Mouse (Mus musculus) heart, embryonic 16.5 days (tissue): Measurements from ENCODE around the gene Abca3. TPM values are rescaled to one million over a fixed set of nuclear protein-coding genes. Genes with fewer than 3 reads are reported as not detected.

Experiments
- ATAC-seq: fragments of 200-750 bp; cut with Nextera tagmentation; replicated peaks from 2 replicates; pipeline ENCODE4 v1.8.0; 2017; ENCODE audit warnings: moderate number of reproducible peaks; ENCODE audit not compliant: insufficient read depth, low FRiP score; ENCODE audit errors: extremely low read depth
- H3K27ac ChIP-seq: fragments of 300-500 bp; sonication (generic); 2 replicates; pipeline ENCODE4 v1.5.1; 2014; ENCODE audit warnings: mild to moderate bottlenecking, low read length, control low read depth, moderate library complexity
- H3K27me3 ChIP-seq: fragments of 300-500 bp; sonication (generic); 2 replicates; pipeline ENCODE4 v1.6.1; 2014; ENCODE audit warnings: low read length, mixed read lengths; ENCODE audit not compliant: control insufficient read depth, insufficient read depth
- H3K36me3 ChIP-seq: fragments of 300-500 bp; sonication (generic); 2 replicates; pipeline ENCODE4 v1.6.1; 2014; ENCODE audit not compliant: control insufficient read depth, insufficient read depth
- H3K4me1 ChIP-seq: fragments of 300-500 bp; sonication (generic); 2 replicates; pipeline ENCODE4 v1.6.1; 2014; ENCODE audit warnings: low read length, mixed read lengths; ENCODE audit not compliant: control insufficient read depth, insufficient read depth
- H3K4me2 ChIP-seq: fragments of 300-500 bp; sonication (generic); 2 replicates; pipeline ENCODE4 v1.6.1; 2014; ENCODE audit warnings: low read depth, mild to moderate bottlenecking, control low read depth, low read length
- H3K4me3 ChIP-seq: fragments of 300-500 bp; sonication (generic); 2 replicates; pipeline ENCODE4 v1.5.1; 2014; ENCODE audit warnings: mild to moderate bottlenecking, control low read depth, low read length
- H3K9ac ChIP-seq: fragments of 300-500 bp; sonication (generic); 2 replicates; pipeline ENCODE4 v1.6.1; 2014; ENCODE audit warnings: low read length, control low read depth
- H3K9me3 ChIP-seq: fragments of 300-500 bp; sonication (generic); replicated peaks from 2 replicates; pipeline ENCODE4 v1.6.1; 2016; ENCODE audit warnings: low read length; ENCODE audit not compliant: control insufficient read depth
- WGBS: fragments of 180-500 bp; shearing (Covaris S2); extraction: QIAGEN DNeasy Blood & Tissue Kit; methylation state at CpG from one replicate; pipeline ENCODE4 v1.1.7; 2014; 5-methylcytosine and 5-hydroxymethylcytosine counted together
- polyA plus RNA-seq: library from polyadenylated mRNA; unstranded; fragments of >200 nt; fragmentation: Nextera tagmentation; extraction: Ambion mirVana; gene quantifications from 2 replicates; pipeline ENCODE4 v1.2.1, GENCODE M21; 2015

Gene Abca3
- 6.8 and 9.8 TPM in 2 replicates for polyA plus RNA-seq

DNA sequence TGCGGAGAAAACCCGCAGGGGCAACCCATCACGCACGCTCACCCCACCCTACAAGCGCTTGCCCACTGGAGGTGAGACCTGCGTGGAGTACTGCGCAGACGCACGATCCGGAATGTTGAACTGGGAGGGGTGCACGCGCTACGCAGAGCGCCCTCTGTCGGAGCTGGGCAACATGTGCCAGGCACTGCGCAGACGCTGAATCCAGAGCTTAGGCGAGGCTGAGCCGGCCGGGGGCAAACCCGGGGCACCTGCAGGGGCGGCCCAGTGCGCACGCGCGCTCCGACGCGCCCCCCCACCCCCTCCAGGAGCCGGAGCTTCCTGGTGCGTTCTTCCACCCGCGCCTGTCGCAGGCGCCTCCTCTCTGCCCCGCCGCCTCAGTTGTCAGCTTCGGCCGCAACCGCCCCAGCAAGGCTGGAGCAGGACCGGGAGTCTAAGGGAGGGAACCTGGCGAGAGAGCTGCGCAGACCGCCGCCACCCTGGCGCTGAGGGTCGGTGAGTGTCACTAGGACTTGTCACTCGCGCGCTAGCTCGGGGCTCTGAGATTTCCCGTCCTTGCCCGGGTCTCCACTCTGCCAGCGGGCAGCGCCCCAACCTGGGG lies at the start of gene Abca3:
Gene Abca3, plus strand, starts transcription at position 191 of the 598 bp plus-strand sequence.
- Histone ChIP-seq H3K36me3 (no peaks in the 10 kb centered on the region), H3K4me1 (peaks cover 5% of the 10 kb centered on the region), H3K27ac (peak within 1 kb of the TSS; percentile 61), H3K9me3 (no peaks in the 10 kb centered on the region), H3K27me3 (peaks cover 8% of the 10 kb centered on the region), H3K4me2 (peak within 1 kb of the TSS; percentile 97), H3K4me3 (peak within 1 kb of the TSS; percentile 87), H3K9ac (peak within 1 kb of the TSS; percentile 93)
- peak; percentile 97 for ATAC-seq
- under 1% methylated on average over 55 of the region's 55 CpGs for WGBS

GRCm38 (mm10) chr17:24307500-24307899 lies 44.2 kb upstream of the Abca3 start:
- Histone ChIP-seq H3K4me3 (no peak overlapping the region), H3K36me3 (no peaks in the 10 kb centered on the region), H3K27me3 (no peaks in the 10 kb centered on the region), H3K9ac (no peak overlapping the region), H3K4me2 (no peak overlapping the region), H3K4me1 (no peaks in the 10 kb centered on the region), H3K9me3 (no peaks in the 10 kb centered on the region), H3K27ac (no peak overlapping the region)
- 39% methylated on average over 4 of the region's 4 CpGs for WGBS
- no peak for ATAC-seq

DNA sequence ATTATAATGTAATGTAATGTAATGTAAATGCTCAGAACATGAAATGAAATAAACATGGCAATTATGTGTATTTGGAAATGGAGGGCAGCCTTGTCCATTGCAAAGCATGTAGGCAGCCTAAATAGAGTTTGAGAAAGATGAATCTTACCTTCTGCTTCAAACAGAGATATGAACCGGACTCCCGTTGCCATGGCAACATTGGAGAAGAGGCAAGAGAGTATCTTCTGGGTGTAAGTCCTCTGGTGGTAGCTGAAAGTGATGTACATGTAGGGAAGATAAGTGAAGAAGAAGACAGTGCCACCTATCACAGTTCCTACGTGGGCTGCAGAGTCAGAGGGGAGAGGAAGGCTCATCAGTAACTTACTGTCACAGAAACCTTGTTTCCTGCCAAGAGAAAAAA lies 30.9 kb upstream of the Abca3 start:
- ATAC-seq: no peak
- no peaks in the 10 kb centered on the region for H3K27me3 ChIP-seq
- H3K27ac ChIP-seq: no peak overlapping the region
- H3K9me3 ChIP-seq: peaks cover 4% of the 10 kb centered on the region
- H3K9ac ChIP-seq: no peak overlapping the region
- WGBS: 82% methylated on average over 3 of the region's 3 CpGs
- H3K4me3 ChIP-seq: no peak overlapping the region
- no peaks in the 10 kb centered on the region for H3K36me3 ChIP-seq
- H3K4me2 ChIP-seq: no peak overlapping the region
- H3K4me1 ChIP-seq: no peaks in the 10 kb centered on the region

GRCm38 (mm10) chr17:24325051-24325450 lies 26.7 kb upstream of the Abca3 start:
- no peaks in the 10 kb centered on the region for H3K27me3 ChIP-seq
- H3K27ac ChIP-seq: no peak overlapping the region
- H3K9ac ChIP-seq: no peak overlapping the region
- H3K4me3 ChIP-seq: no peak overlapping the region
- WGBS: 78% methylated on average over 10 of the region's 10 CpGs
- no peaks in the 10 kb centered on the region for H3K4me1 ChIP-seq
- H3K36me3 ChIP-seq: no peaks in the 10 kb centered on the region
- ATAC-seq: no peak
- H3K4me2 ChIP-seq: no peak overlapping the region
- H3K9me3 ChIP-seq: peaks cover 4% of the 10 kb centered on the region

GRCm38 (mm10) chr17:24327656-24328055 lies 24.1 kb upstream of the Abca3 start:
- H3K9ac ChIP-seq: no peak overlapping the region
- WGBS: 71% methylated on average over 7 of the region's 7 CpGs

DNA sequence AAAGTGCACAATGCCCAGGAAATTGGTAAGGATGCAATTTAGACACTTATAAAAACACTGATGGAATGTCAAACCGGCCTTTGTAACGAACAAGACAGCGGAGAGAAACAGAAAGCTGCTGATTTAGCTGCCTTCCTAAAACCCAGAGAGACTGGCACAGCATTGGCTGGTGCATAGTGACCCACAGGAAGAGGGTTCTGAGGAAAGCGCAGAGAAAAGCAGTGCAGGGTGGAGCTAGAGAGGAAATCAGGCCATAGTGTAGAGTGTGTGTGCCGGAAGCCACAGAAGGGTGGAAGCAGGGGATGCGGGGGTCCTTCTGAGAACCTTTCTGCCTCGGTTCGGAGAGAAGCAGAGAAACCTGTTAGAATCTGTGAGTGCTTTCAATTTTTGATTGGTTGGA lies 7.1 kb upstream of the Abca3 start:
- no peak overlapping the region for H3K4me2 ChIP-seq
- no peaks in the 10 kb centered on the region for H3K9me3 ChIP-seq
- WGBS: 79% methylated on average over 8 of the region's 8 CpGs
- H3K27me3 ChIP-seq: no peaks in the 10 kb centered on the region
- ATAC-seq: no peak
- no peak overlapping the region for H3K27ac ChIP-seq
- H3K4me3 ChIP-seq: no peak overlapping the region
- H3K4me1 ChIP-seq: no peaks in the 10 kb centered on the region
- H3K36me3 ChIP-seq: no peaks in the 10 kb centered on the region
- no peak overlapping the region for H3K9ac ChIP-seq

More at GRCm38 (mm10) chr17:24327656-24328055, 24.1 kb upstream of the Abca3 start:
- H3K27me3 ChIP-seq: no peaks in the 10 kb centered on the region
- H3K4me2 ChIP-seq: no peak overlapping the region
- no peaks in the 10 kb centered on the region for H3K4me1 ChIP-seq
- no peak for ATAC-seq
- H3K27ac ChIP-seq: no peak overlapping the region
- no peak overlapping the region for H3K4me3 ChIP-seq
- no peaks in the 10 kb centered on the region for H3K9me3 ChIP-seq
- H3K36me3 ChIP-seq: no peaks in the 10 kb centered on the region

DNA sequence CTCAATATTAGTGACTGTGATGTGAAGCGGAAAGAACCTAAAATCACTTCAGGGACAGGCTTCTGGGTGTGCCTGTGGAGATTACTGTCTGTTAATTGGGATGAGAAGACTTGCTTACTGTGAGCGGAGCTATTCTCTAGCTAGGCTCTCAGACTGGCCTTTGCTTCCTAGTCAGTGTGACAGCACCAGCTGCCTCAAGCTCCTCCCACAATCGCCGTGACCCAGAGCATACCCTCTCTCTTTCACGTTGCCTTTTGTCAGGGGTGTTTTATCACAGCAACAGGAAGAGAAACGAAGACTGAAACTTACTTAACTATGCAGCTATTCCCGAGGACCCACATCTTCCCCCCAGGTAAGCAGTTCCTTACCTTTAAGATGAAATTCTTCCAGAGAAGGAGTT lies 4.9 kb upstream of the Abca3 start:
- no peak overlapping the region for H3K4me2 ChIP-seq
- H3K36me3 ChIP-seq: no peaks in the 10 kb centered on the region
- H3K27ac ChIP-seq: no peak overlapping the region
- no peak overlapping the region for H3K9ac ChIP-seq
- H3K27me3 ChIP-seq: peaks cover 8% of the 10 kb centered on the region
- WGBS: 48% methylated on average over 7 of the region's 7 CpGs
- H3K4me1 ChIP-seq: no peaks in the 10 kb centered on the region; the same call in 1 of the 2 replicates
- H3K9me3 ChIP-seq: no peaks in the 10 kb centered on the region
- ATAC-seq: no peak
- no peak overlapping the region for H3K4me3 ChIP-seq

DNA sequence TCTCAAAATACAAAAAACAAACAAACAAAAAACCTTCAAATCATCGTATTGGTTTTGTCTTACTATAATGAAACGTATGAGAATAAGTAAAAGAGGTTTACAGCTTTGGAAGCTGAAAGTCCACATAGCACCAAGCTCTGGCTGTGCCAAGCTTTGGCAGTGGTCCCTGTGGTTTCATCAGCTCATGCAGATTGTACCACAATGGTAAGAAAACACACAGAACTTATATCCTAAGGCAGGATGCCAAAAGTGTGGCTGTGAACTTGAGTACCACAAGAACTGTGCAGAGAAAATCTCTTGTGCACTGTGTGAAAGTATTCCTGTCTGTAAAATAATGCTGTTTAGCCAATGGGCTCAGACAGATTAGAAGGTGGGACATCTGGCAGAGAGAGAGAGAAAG lies 2.6 kb upstream of the Abca3 start:
- Histone ChIP-seq H3K36me3 (no peaks in the 10 kb centered on the region), H3K27me3 (peaks cover 8% of the 10 kb centered on the region), H3K4me1 (peaks cover 5% of the 10 kb centered on the region), H3K4me3 (no peak overlapping the region), H3K9ac (no peak overlapping the region), H3K9me3 (no peaks in the 10 kb centered on the region), H3K27ac (no peak overlapping the region), H3K4me2 (no peak overlapping the region)
- WGBS: 70% methylated on average over 2 of the region's 2 CpGs
- no peak for ATAC-seq

DNA sequence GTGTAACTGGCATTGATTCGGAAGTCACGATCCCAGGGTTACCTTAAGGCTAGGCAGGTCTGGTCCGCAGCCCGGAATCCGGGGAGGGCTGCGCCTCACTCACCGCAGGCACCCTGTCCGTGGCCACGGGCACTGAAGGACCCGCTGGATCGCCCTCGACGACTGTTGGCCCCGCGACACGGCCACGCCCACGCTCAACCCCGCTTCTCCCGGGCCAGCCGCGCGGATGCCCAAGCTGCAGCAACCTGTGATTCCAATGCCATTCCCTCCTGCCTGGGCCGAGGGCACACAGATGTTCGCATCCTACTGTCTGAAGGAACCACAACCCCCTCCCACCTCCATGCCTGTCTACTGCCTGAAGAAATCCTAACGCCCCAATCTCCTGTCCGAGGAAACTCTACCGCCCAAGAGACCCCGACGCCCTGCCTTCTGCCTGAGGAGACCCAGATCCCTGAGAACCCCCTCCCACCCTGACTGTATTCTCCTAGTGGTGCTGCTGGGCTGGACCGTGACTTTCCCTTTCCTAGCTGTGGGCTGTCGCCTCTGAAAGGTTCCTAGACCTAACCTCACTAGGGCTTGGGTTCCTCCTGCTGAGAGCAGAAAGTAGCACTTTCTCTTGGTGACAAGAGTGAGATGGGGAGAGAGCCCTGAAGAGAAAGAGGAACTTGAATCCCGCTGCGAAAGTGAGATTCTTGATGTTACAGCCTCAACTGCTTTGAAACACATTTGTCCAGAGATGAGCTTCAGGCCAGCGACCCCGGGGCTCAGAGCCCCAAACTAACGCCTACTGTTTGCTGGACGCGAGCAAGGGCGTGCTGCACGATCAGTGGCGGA lies 607 bp upstream of the Abca3 start, which contains the start of gene Abca17:
Gene Abca17, minus strand, starts transcription at position 143 of the 834 bp plus-strand sequence.
- no peaks in the 10 kb centered on the region for H3K36me3 ChIP-seq
- peak within 1 kb of the TSS; percentile 93 for H3K9ac ChIP-seq
- H3K9me3 ChIP-seq: no peaks in the 10 kb centered on the region
- no peak within 1 kb of the TSS for H3K27ac ChIP-seq
- peak within 1 kb of the TSS; percentile 97 for H3K4me2 ChIP-seq
- 4% methylated on average over 41 of the region's 42 CpGs for WGBS
- peak within 1 kb of the TSS; percentile 87 for H3K4me3 ChIP-seq
- peaks cover 8% of the 10 kb centered on the region for H3K27me3 ChIP-seq
- H3K4me1 ChIP-seq: peaks cover 5% of the 10 kb centered on the region
- no peak; the same call in 1 of the 2 replicates for ATAC-seq
